Mouse (Mus musculus): Measurements from ENCODE around the gene Phf21b. TPM values are rescaled to one million over a fixed set of nuclear protein-coding genes. Genes with fewer than 3 reads are reported as not detected.

The Phf21b gene
- polyA plus RNA-seq (2014; fragmentation: Illumina TruSeq; extraction: RNeasy Lipid Tissue Mini Kit (QIAGEN cat#74804); ENCODE audit: low replicate concordance), result 0.15 TPM

GRCm38 (mm10) chr15:84856006-84856995, at the start of gene Phf21b:
TSS of gene Phf21b (minus strand) at chr15:84856049.

Other genes starting within 250 kb of the Phf21b start
- gene Prr5, start 186.4 kb downstream of the Phf21b start, polyA plus RNA-seq (2014; fragmentation: Illumina TruSeq; extraction: RNeasy Lipid Tissue Mini Kit (QIAGEN cat#74804); ENCODE audit: low replicate concordance), result 0.33 TPM
- 0.48 TPM for gene Arhgap8, start 136.0 kb downstream of the Phf21b start, polyA plus RNA-seq (2014; fragmentation: Illumina TruSeq; extraction: RNeasy Lipid Tissue Mini Kit (QIAGEN cat#74804); ENCODE audit: low replicate concordance)
- 0.45 TPM for gene Gm29666, start 64.0 kb upstream of the Phf21b start, polyA plus RNA-seq (2014; fragmentation: Illumina TruSeq; extraction: RNeasy Lipid Tissue Mini Kit (QIAGEN cat#74804); ENCODE audit: low replicate concordance)
- gene Nup50, start 67.4 kb upstream of the Phf21b start, polyA plus RNA-seq (2014; fragmentation: Illumina TruSeq; extraction: RNeasy Lipid Tissue Mini Kit (QIAGEN cat#74804); ENCODE audit: low replicate concordance), result 16.5 TPM
- 8.8 TPM for gene 5031439G07Rik, start 132.5 kb upstream of the Phf21b start, polyA plus RNA-seq (2014; fragmentation: Illumina TruSeq; extraction: RNeasy Lipid Tissue Mini Kit (QIAGEN cat#74804); ENCODE audit: low replicate concordance)
- gene Upk3a, start 161.1 kb upstream of the Phf21b start, polyA plus RNA-seq (2014; fragmentation: Illumina TruSeq; extraction: RNeasy Lipid Tissue Mini Kit (QIAGEN cat#74804); ENCODE audit: low replicate concordance), result not detected
- 36.3 TPM for gene Fam118a, start 172.9 kb upstream of the Phf21b start, polyA plus RNA-seq (2014; fragmentation: Illumina TruSeq; extraction: RNeasy Lipid Tissue Mini Kit (QIAGEN cat#74804); ENCODE audit: low replicate concordance)

Measured in small intestine, adult 10 weeks (tissue).